Mouse (Mus musculus): ENCODE results near the gene Cela1.

- no peak for TF ChIP-seq CTCF (IDR thresholded peaks at IDR 0.05; ENCODE audit: low read depth, low read length)
- TF ChIP-seq POLR2A (IDR thresholded peaks at IDR 0.05; ENCODE audit: insufficient read depth, low read length): no peak
- TF ChIP-seq EP300 (IDR thresholded peaks at IDR 0.05; ENCODE audit: insufficient read depth, low read depth, low read length): no peak
Observed at GRCm38 (mm10) chr15:100729281-100729985, 41.7 kb upstream of the Cela1 start, which contains the start of gene Galnt6.

All from ES-Bruce4 (cell line).